Mouse (Mus musculus): ENCODE data around the gene Gm44790.

DNA sequence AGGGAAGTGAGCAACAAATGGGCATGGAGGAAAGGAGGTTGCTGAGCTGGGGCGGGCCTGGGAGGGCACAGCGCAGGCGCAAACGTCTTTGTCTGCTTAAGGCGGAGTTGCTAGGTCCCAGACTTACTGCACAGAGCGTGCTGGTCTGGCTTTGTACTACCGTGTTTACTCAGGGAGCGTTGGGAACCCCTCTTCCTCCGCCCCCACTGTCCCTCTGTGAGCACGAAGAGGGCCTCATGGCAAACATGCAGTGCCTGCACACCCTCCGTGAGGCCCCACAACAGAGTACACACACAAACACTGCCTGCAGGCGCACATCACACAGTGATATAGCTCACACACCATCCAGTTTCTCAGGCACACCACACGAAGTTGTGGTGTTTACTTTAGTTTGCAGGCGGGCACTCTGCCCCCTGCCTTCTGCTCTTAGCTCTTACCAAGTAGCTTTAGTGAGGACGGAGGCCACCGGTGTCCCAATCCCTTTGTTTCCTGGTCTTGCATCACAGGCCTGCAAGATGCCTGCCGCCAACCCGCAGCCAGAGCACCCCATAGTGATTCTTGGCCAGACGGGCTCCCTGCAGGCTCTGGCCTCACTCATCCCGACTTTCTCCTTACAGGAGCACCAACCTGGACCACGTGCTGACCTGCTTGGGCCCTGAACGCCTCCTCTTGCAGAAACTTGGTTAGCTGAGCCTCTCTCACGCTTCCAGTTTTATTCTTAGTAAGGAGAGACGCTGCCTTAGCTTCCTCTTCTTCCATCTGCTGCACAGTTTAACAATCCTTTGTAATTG is 61.1 kb downstream of the Gm44790 start:
- TF ChIP-seq TAL1 (IDR thresholded peaks at IDR 0.05; ENCODE audit: low read length) (no peak), GATA1 (IDR thresholded peaks at IDR 0.05; ENCODE audit: low read length) (no peak)

All from erythroblast, embryonic 14.5 days (primary cell).